Mouse (Mus musculus) stomach, embryonic 14.5 days (tissue): ENCODE data around the gene Csmd2. TPM values are rescaled to one million over a fixed set of nuclear protein-coding genes. Genes with fewer than 3 reads are reported as not detected.

Source experiments
- ATAC-seq: fragments of 200-750 bp; cut with Nextera tagmentation; 2 replicates; pipeline ENCODE4 v1.8.0; 2017; ENCODE audit warnings: low read depth, moderate TSS enrichment; ENCODE audit not compliant: insufficient number of reproducible peaks, insufficient read depth, low FRiP score
- H3K27ac ChIP-seq: fragments of 300-500 bp; sonication (generic); 2 replicates; pipeline ENCODE4 v1.5.1; 2014; ENCODE audit warnings: mild to moderate bottlenecking, low read length, moderate library complexity, mixed read lengths
- H3K27me3 ChIP-seq: fragments of 300-500 bp; sonication (generic); 2 replicates; pipeline ENCODE4 v1.6.1; 2014; ENCODE audit warnings: low read length, control low read depth, mixed read lengths; ENCODE audit not compliant: control insufficient read depth, insufficient read depth
- H3K36me3 ChIP-seq: fragments of 300-500 bp; sonication (generic); 2 replicates; pipeline ENCODE4 v1.6.1; 2014; ENCODE audit warnings: mild to moderate bottlenecking, control low read depth, low read length, moderate library complexity, mixed read lengths; ENCODE audit not compliant: control insufficient read depth, insufficient read depth
- H3K4me1 ChIP-seq: fragments of 300-500 bp; sonication (generic); 2 replicates; pipeline ENCODE4 v1.6.1; 2014; ENCODE audit warnings: low read length, control low read depth, mixed read lengths; ENCODE audit not compliant: control insufficient read depth, insufficient read depth
- H3K4me2 ChIP-seq: fragments of 300-500 bp; sonication (generic); replicated peaks from 2 replicates; pipeline ENCODE4 v1.6.1; 2014; ENCODE audit warnings: low read depth, low read length, control low read depth
- H3K4me3 ChIP-seq: fragments of 300-500 bp; sonication (generic); 2 replicates; pipeline ENCODE4 v1.5.1; 2014; ENCODE audit warnings: low read depth, low read length, control low read depth
- H3K9ac ChIP-seq: fragments of 300-500 bp; sonication (generic); replicated peaks from 2 replicates; pipeline ENCODE4 v1.6.1; 2014; ENCODE audit warnings: low read depth, mild to moderate bottlenecking, control low read depth, low read length, moderate library complexity, mixed read lengths
- H3K9me3 ChIP-seq: fragments of 300-500 bp; sonication (generic); 2 replicates; pipeline ENCODE4 v1.6.1; 2016; ENCODE audit warnings: low read depth, low read length, control low read depth; ENCODE audit not compliant: control insufficient read depth
- WGBS: fragments of 180-500 bp; shearing (Covaris S2); extraction: QIAGEN DNeasy Blood & Tissue Kit; methylation state at CpG from one replicate; pipeline ENCODE4 v1.1.7; 2014; 5-methylcytosine and 5-hydroxymethylcytosine counted together
- polyA plus RNA-seq: library from polyadenylated mRNA; unstranded; fragments of >200 nt; fragmentation: Nextera tagmentation; extraction: Ambion mirVana; gene quantifications from 2 replicates; pipeline ENCODE4 v1.2.1, GENCODE M21; 2014

Gene Csmd2
- polyA plus RNA-seq, 1 experiment from 2014 or later: 0.36 TPM

- WGBS: 60% methylated on average over 4 of the region's 4 CpGs
Observed at GRCm38 (mm10) chr4:128579182-128579581, 591.5 kb downstream of the Csmd2 start.

GRCm38 (mm10) chr4:128593286-128593685 is 605.6 kb downstream of the Csmd2 start:
- no peaks in the 10 kb centered on the region for H3K9me3 ChIP-seq
- H3K4me2 ChIP-seq: no peak overlapping the region
- H3K4me3 ChIP-seq: no peak overlapping the region
- H3K4me1 ChIP-seq: no peaks in the 10 kb centered on the region
- WGBS: 95% methylated on average over 4 of the region's 4 CpGs
- H3K36me3 ChIP-seq: peaks cover 20% of the 10 kb centered on the region; the same call in 1 of the 2 replicates
- no peak overlapping the region for H3K9ac ChIP-seq
- H3K27ac ChIP-seq: no peak overlapping the region
- H3K27me3 ChIP-seq: no peaks in the 10 kb centered on the region
- ATAC-seq: no peak

More at GRCm38 (mm10) chr4:128579182-128579581, 591.5 kb downstream of the Csmd2 start:
- Histone ChIP-seq H3K4me2 (no peak overlapping the region), H3K27ac (no peak overlapping the region), H3K4me3 (no peak overlapping the region), H3K36me3 (peaks cover 11% of the 10 kb centered on the region; the same call in 1 of the 2 replicates), H3K27me3 (no peaks in the 10 kb centered on the region), H3K4me1 (no peaks in the 10 kb centered on the region), H3K9ac (no peak overlapping the region), H3K9me3 (peaks cover 22% of the 10 kb centered on the region)
- no peak for ATAC-seq

GRCm38 (mm10) chr4:128594062-128594461 is 606.4 kb downstream of the Csmd2 start:
- H3K27ac ChIP-seq: no peak overlapping the region
- no peak overlapping the region for H3K9ac ChIP-seq
- no peaks in the 10 kb centered on the region for H3K27me3 ChIP-seq
- peaks cover 14% of the 10 kb centered on the region; the same call in 1 of the 2 replicates for H3K36me3 ChIP-seq
- 95% methylated on average over 5 of the region's 5 CpGs for WGBS
- no peak overlapping the region for H3K4me3 ChIP-seq
- H3K4me1 ChIP-seq: no peaks in the 10 kb centered on the region
- H3K9me3 ChIP-seq: no peaks in the 10 kb centered on the region
- H3K4me2 ChIP-seq: no peak overlapping the region
- no peak for ATAC-seq

- Histone ChIP-seq H3K27ac (no peak overlapping the region), H3K4me1 (no peaks in the 10 kb centered on the region), H3K27me3 (no peaks in the 10 kb centered on the region), H3K4me2 (no peak overlapping the region), H3K4me3 (no peak overlapping the region), H3K9me3 (no peaks in the 10 kb centered on the region), H3K9ac (no peak overlapping the region), H3K36me3 (no peaks in the 10 kb centered on the region)
- no peak for ATAC-seq
- 50% methylated on average over 12 of the region's 12 CpGs for WGBS
Observed at GRCm38 (mm10) chr4:128597801-128598560, 610.3 kb downstream of the Csmd2 start.

GRCm38 (mm10) chr4:128606586-128606985 is 618.9 kb downstream of the Csmd2 start:
- H3K36me3 ChIP-seq: no peaks in the 10 kb centered on the region; the same call in 1 of the 2 replicates
- no peaks in the 10 kb centered on the region for H3K9me3 ChIP-seq
- H3K27me3 ChIP-seq: no peaks in the 10 kb centered on the region
- no peak overlapping the region for H3K9ac ChIP-seq
- no peak overlapping the region for H3K27ac ChIP-seq
- H3K4me3 ChIP-seq: no peak overlapping the region
- ATAC-seq: no peak
- no peak overlapping the region for H3K4me2 ChIP-seq
- 93% methylated on average over 7 of the region's 7 CpGs for WGBS
- H3K4me1 ChIP-seq: peaks cover 11% of the 10 kb centered on the region

GRCm38 (mm10) chr4:128607661-128608060 is 620.0 kb downstream of the Csmd2 start:
- no peak overlapping the region for H3K4me2 ChIP-seq
- peaks cover 11% of the 10 kb centered on the region for H3K4me1 ChIP-seq
- ATAC-seq: no peak
- H3K9me3 ChIP-seq: no peaks in the 10 kb centered on the region
- H3K4me3 ChIP-seq: no peak overlapping the region
- 81% methylated on average over 11 of the region's 11 CpGs for WGBS
- H3K27ac ChIP-seq: no peak overlapping the region
- no peaks in the 10 kb centered on the region for H3K27me3 ChIP-seq
- H3K9ac ChIP-seq: no peak overlapping the region
- no peaks in the 10 kb centered on the region; the same call in 1 of the 2 replicates for H3K36me3 ChIP-seq

GRCm38 (mm10) chr4:128609276-128609924 is 621.7 kb downstream of the Csmd2 start:
- WGBS: 8% methylated on average over 24 of the region's 27 CpGs
- no peaks in the 10 kb centered on the region for H3K27me3 ChIP-seq
- peaks cover 11% of the 10 kb centered on the region for H3K4me1 ChIP-seq
- 0 out of 2 replicates have a peak overlapping the region, but pooled peaks have one; percentile 24 for H3K27ac ChIP-seq
- H3K9ac ChIP-seq: peak overlapping the region; percentile 54
- ATAC-seq: peak; percentile 50; the same call in 1 of the 2 replicates
- no peaks in the 10 kb centered on the region for H3K36me3 ChIP-seq
- H3K9me3 ChIP-seq: no peaks in the 10 kb centered on the region
- peak overlapping the region; percentile 53 for H3K4me3 ChIP-seq
- H3K4me2 ChIP-seq: peak overlapping the region; percentile 67

- H3K4me3 ChIP-seq: peak within 1 kb of the TSS; percentile 53
- H3K27me3 ChIP-seq: no peaks in the 10 kb centered on the region
- ATAC-seq: peak; percentile 96
- H3K4me1 ChIP-seq: peaks cover 11% of the 10 kb centered on the region
- H3K36me3 ChIP-seq: no peaks in the 10 kb centered on the region
- H3K9ac ChIP-seq: peak within 1 kb of the TSS; percentile 54
- under 1% methylated on average over 24 of the region's 24 CpGs for WGBS
- H3K27ac ChIP-seq: 0 out of 2 replicates have a peak within 1 kb of the TSS, but pooled peaks have one; percentile 24
- no peaks in the 10 kb centered on the region for H3K9me3 ChIP-seq
- peak within 1 kb of the TSS; percentile 67 for H3K4me2 ChIP-seq
Observed at GRCm38 (mm10) chr4:128609925-128610402, 622.3 kb downstream of the Csmd2 start, which contains the start of gene Zscan20. Zscan20 (minus strand) TSS chr4:128610098.
